Mouse (Mus musculus): ENCODE data around the gene C1qbp.

DNA sequence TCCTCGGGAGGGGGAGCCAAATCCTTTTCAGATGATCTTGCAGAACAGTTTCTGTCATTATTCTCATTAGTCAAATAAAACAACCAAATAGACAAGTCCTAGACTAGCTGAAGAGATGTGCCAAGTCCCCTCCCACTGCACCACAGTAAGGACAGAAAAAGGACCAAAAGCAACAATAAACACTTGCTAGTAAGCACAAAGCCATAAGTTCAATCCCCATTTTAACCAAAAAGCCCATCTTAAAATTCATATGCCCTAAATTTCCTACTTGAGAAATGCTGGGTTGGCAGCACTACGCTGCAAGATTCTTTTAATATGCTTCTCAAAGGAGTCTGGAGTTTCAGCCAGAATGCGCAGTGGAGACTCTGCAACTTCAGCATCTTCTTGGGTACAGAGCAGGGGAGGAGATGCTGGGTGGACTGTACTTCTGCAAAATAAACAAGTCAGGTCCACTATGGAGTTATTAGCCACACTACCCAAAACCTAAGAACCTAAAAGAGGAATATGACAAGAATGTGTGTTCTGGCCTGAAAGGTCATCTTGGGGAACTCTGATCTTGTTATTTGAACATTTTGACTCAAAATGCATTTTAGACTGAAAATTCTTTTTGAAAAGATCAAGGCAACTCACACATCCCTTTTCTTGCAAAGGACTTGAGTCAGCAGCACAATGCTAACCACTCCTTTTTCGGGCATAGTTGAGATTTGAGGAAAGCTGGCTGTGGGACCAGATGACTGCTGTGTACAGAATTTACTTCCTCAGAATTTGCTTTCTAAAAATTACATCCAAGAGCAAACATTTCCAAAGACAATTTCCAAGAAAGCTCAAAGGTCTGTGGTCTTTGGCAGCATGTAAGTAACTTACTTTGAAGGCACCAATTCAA lies 37.6 kb downstream of the C1qbp start:
- TF ChIP-seq CTCF (IDR thresholded peaks at IDR 0.05), result no peak
- no peak for TF ChIP-seq POLR2A (IDR thresholded peaks at IDR 0.05; ENCODE audit: insufficient read depth, low read depth, low read length)

Data from heart, adult 2 months (tissue).